Mouse (Mus musculus) A20 (cell line): ENCODE measurements around the gene Gm20809.
"Not testable (repeated sequence)": the region's sequence is repeated elsewhere in the genome, so short reads cannot be mapped to it uniquely, and the experiment has no call there.

Experiments used
- DNase-seq: peaks from one replicate; pipeline ENCODE4 v3.0.0-alpha.2; 2011; ENCODE audit warnings: low read depth, low spot score

Gm20809 gene

GRCm38 (mm10) chrY:24454757-24455156 lies at the start of gene Gm20809:
Gene Gm20809, plus strand, starts transcription at chrY:24455057.
- not testable (repeated sequence) for DNase-seq
